Mouse (Mus musculus) brain, embryonic 14.5 days (tissue): ENCODE results near the gene Kcp. TPM values are rescaled to one million over a fixed set of nuclear protein-coding genes. Genes with fewer than 3 reads are reported as not detected.

Experiments
- DNase-seq: peaks from one replicate; pipeline ENCODE4 v3.0.0-alpha.2; 2011; ENCODE audit warnings: low read depth
- CTCF ChIP-seq: fragments of 200-500 bp; IDR thresholded peaks from 2 replicates; pipeline ENCODE4 v1.5.1; 2012; ENCODE audit warnings: inconsistent platforms, mild to moderate bottlenecking, moderate library complexity, borderline replicate concordance; ENCODE audit not compliant: insufficient read depth, insufficient read length; ENCODE audit errors: extremely low read depth
- POLR2A ChIP-seq: fragments of 200-500 bp; IDR thresholded peaks from 2 replicates; pipeline ENCODE4 v1.6.1; 2012; ENCODE audit warnings: mild to moderate bottlenecking, inconsistent platforms, borderline replicate concordance; ENCODE audit not compliant: poor library complexity, insufficient read depth, insufficient read length, severe bottlenecking; ENCODE audit errors: extremely low read depth
- polyA plus RNA-seq: library from polyadenylated mRNA; depleted of rRNA; stranded (reverse); fragments of >200 nt; gene quantifications from 2 replicates; pipeline ENCODE4 v1.2.3, GENCODE M21; 2012

Kcp gene
- polyA plus RNA-seq, 1 experiment, result 48.3 TPM

DNA sequence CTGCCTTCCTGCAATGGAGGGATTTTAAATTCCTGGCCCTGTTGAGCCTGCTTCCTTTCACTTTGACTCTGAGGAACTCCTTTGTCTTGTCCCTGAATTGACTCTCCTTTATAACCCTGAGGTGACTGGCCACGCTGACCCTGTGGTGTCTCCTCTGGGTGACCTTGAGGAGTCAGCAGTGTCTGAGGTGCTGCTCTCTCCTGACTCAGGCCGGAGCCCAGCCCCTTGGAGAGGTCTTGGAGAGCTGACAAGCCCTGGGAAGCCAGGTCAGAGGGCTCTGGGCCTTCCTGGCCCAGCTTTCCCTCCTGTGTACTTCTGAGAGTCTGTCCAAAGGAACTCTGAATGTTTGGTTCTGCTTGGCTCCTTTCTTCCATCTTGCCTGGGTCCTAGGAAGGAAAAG, 33.0 kb downstream of the Kcp start:
- TF ChIP-seq CTCF (no peak), POLR2A (no peak)

DNA sequence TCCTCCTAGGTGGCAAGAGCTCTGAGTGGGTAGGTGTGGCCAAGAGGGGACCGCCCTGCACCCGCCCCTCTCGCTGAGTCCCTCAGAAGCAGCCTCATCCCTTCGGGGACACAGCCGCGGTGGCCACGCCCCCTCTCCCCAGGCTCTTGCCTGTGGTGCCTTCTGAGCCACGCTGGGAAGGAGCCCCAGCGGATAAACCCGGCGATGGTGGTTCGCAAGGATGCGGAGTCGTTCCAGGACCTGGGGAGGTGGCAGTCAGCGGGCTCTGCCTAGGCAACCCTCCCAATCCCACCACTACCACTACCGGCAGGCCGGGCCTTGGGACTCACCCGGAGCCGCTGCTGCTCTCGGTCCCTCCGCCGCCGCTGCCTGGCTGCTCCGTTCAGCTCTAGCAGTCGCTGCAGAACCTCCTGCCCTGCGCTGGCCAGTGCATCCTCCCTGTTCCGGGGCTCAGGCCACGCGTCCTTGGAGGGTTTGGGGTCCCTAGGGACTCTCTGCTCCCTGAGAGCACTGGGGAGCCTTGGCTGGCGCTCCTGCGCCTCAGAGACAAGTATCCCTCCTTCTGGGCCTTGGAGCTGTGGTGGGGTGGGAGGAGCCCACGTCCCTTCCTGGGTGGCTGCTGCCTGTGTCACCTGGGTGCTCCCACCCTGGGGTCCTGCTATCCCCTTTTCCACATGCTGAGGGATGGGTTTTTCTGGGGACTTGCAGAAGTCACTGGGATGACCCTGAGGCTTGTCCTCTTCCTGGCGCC, 33.6 kb downstream of the Kcp start:
- peak; percentile 91 for DNase-seq
- no peak for TF ChIP-seq POLR2A
- TF ChIP-seq CTCF, result no peak

More for the DNA sequence above, 33.0 kb downstream of the Kcp start:
- no peak for DNase-seq

DNA sequence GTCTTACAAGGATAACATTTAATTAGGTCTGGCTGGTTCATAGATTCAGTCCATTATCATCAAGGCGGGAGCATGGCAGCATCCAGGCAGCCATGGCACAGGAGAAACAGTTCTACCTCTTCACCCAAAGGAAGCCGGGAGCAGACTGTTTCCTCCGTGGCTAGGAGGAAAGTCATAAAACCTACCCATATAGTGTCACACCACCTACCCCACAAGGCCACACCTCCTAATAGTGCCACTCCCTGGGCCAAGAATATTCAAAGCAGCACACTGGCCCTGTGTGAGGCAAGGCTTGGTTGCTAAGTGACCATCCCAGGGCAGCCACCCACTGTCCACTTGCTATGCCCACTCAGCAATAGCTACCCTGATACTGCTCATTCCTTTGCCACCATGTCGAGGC, 36.6 kb downstream of the Kcp start, which contains the start of gene Atp6v1fnb:
Atp6v1fnb (plus strand) TSS at position 301 of the 400 bp plus-strand sequence.
- TF ChIP-seq POLR2A (no peak), CTCF (no peak)
- no peak for DNase-seq

DNA sequence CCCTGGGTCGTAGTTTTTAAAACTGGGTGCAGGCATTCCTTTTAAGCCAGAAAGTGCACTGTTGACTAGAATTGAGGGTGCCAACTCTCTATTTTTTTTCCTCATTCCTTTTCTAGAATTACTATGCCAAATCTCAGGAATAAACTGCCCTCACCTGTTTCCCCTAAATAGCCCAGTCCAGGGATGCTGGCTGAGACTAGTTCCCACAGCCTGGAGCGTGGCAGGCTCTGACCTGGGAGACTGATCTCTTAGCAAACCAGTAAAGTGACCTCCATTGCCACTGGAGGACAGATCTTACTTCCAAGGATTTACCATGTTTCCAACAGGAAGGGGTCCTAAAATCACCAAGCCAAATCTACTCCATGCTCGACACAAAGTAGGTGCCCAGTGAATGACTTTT, 38.9 kb downstream of the Kcp start:
- TF ChIP-seq POLR2A (no peak), CTCF (no peak)
- DNase-seq, result no peak

DNA sequence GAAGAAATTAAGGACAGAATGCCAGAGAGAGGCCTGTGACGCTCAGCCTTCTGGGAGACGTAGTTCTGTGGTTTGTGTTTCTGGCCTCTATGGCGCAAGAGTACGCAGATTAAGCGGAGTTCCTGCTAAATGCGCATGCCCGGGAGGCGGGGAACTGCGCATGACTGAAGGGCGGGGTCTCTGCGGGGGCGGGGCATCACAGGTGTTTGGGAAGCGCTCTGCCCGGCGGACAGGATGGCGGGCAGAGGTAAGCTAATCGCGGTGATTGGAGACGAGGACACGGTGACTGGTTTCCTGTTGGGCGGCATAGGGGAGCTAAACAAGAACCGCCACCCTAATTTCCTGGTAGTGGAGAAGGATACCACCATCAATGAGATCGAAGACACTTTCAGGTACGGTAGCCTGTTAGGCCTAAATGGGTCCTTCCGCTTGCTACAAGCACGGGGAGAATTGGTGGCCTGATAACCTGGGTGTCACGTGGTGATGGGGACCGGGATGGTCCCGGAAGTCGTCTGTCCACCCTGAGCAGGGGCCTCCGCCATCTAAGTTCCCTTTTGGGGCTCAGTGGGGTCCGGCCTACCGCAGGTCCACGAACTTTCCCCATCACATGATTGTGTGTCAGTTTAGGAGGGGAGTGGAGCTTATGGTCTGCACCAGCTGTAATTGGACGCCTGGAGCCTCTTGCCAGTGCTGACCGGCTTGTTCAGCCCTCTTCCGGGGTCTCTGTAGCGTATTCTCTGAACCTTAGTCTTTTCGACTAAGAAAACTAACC, 40.0 kb downstream of the Kcp start, which contains the start of gene Atp6v1f:
Atp6v1f (plus strand) TSS at position 136 of the 772 bp plus-strand sequence.
- peak; percentile 99 for DNase-seq
- TF ChIP-seq CTCF, result no peak
- TF ChIP-seq POLR2A, result peak; percentile 36; the same call in 1 of the 2 replicates

DNA sequence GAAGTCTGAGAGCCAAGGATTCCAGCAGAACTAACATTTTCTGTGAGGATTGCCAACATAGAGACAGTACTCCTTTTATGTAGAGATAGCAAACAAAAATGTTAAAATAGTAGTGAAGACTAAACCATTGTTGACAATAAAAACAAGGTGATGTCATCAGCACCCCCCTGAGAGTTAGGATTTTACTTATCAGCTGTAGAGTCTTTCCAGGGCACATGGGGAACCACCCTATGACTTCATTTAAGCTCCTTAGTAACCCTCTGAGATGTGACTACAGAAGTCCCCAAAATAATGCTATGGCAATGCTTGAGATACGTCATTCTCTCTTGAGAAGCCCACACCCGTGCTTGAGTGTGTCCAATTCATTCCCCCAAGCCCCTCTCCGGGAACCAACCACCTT, 44.4 kb downstream of the Kcp start:
- no peak for DNase-seq
- TF ChIP-seq CTCF, result no peak
- TF ChIP-seq POLR2A, result no peak

DNA sequence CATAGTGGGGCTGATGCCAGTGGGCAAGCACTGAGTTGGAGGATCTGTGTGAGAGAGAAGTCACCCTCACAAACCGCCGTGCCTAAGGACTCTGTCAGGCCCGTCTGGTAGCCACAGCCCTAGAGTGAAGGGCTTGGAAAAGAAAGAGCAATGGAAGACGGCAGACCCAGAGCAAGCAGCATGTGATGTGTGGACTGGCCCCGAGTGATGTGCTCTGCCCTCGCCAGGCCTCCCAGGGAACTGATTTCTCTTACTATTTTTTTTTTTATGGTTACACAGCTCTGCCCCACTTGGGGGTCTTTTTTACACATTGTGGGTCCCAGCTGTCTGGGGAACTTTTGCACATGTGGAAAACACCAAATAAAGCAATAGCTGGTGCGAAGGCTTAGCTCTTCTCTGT, 46.2 kb downstream of the Kcp start:
- no peak for DNase-seq
- TF ChIP-seq POLR2A (no peak), CTCF (no peak)

DNA sequence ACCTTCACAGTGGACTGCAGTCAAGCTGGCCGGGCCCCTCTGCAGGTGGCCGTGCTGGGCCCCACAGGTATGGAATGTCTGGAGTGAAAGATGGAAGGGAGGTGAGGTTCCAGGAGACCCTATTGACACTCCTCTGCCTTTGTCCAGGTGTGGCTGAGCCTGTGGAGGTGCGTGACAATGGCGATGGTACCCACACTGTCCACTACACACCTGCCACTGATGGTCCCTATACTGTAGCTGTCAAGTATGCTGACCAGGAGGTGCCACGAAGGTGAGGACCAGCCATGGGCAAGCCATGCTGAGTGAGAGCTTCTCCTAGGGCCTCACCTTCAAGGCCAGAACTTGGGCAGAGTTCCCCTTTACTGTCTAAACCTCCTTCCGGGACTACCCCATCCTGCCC, 57.1 kb downstream of the Kcp start:
- DNase-seq, result no peak
- TF ChIP-seq CTCF (no peak), POLR2A (no peak)

DNA sequence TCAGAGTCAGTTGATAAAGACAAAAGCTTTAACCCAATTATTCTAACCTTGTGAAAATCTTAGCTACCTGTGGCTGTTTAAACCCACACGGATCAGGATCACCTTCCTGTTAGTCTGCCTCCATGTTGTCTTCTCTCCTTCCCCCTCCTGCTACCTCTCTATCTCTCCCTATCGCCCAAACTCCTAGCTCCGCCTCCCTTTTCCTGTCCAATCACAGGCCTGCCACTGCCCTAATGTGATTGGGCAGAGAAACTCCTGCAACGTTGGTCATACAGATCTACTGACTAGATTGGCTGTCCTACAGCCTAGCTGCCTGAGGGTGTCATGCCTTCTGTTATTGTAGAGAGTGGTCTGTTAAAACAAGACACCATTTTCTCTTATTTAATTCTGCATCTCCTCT, 57.9 kb downstream of the Kcp start:
- TF ChIP-seq CTCF (no peak), POLR2A (no peak)
- no peak for DNase-seq

DNA sequence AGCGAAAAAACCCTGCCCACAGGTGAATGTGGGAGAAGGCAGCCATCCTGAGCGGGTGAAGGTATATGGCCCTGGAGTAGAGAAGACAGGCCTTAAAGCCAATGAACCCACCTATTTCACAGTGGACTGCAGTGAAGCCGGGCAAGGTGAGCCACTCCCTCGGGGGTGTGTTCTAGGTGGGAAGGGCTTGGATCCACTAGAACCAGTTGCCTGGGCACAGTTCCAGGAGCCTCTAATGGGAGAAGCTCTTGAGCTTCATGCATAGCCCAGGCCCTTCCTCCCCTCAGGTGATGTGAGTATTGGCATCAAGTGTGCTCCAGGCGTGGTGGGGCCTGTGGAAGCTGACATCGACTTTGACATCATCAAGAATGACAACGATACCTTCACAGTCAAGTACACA, 62.4 kb downstream of the Kcp start:
- DNase-seq, result no peak
- TF ChIP-seq POLR2A (no peak), CTCF (no peak)

DNA sequence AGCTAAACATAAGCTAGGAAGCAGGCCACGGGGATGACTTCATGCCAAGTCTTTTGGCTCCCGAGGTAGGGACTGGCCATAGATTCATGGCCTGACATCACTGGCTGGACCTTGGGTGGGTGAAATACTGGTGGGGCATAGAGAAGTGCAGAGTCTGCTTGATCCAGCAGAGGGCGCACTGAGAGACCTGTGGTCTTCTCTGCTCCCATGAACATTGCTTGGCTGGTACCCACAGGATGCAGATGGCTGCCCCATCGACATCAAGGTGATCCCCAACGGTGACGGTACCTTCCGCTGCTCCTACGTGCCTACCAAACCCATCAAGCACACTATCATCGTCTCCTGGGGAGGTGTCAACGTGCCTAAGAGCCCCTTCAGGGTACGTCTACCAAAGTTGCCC, 63.0 kb downstream of the Kcp start:
- peak; percentile 50 for TF ChIP-seq CTCF
- TF ChIP-seq POLR2A, result no peak
- DNase-seq, result peak; percentile 3
